Mouse (Mus musculus): ENCODE results near the gene Usp4.

Gene Usp4

GRCm38 (mm10) chr9:108342301-108342831, 5.3 kb upstream of the Usp4 start:
- DNase-seq (ENCODE audit: low read depth), result peak; percentile 84

DNA sequence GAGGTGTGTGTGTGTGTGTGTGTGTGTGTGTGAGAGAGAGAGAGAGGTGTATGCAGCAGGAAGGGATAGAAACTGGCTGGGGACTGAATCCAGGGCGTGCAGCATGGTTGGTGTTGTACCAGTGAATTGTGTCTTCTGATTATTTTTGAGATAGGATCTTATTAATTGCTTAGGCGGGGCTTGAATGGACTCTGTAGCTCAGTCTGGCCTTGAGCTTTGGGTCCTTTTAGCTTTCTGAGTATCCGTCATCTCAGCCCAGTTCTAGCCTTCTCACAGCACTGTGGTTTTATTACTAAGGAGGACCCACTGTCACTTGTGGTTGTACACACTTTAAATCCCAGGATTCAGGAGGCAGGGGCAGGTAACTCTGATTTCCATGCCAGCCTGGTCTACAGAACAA, 4.3 kb upstream of the Usp4 start:
- peak; percentile 34 for DNase-seq (ENCODE audit: low read depth)

- no peak for DNase-seq (ENCODE audit: low read depth)
Measured at GRCm38 (mm10) chr9:108343835-108344234, 3.8 kb upstream of the Usp4 start.

DNA sequence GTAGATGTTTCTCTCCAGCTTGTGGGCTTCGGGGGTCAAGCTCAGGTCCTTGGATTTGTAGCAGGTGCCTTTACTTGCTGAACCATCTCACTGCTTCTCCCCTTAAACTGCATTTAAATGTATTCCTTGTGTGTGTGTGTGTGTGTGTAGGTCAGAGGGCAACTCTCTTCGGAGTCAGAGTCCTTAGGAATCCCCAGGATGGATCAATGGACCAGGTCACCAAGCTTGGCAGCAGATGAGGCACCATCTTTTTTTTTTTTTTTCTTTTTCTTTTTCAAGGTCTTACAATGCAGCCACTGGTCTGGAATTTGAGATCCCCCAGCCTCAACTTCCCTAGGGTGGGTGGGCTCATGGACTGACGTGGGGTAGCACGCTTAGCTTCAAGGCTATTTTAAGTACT, 3.2 kb upstream of the Usp4 start:
- no peak for DNase-seq (ENCODE audit: low read depth)

DNA sequence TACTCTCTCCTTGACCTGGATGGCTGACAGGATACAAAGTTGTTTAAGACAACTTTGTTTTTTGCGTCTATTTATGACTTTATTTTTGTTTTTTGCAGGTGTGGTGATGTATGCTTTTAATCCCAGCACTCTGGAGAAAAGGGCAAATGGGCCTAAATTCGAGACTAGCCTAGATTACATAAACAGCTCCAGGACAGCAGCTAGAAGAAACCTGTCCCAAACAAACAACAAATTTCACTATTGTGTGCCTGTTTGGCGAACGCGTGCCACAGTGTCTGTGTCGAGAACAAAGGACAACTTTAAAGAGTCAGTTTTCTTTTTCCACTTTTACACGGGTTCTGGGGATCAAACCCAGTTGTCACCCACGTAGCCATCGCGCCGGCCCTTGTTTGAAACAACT, 629 bp upstream of the Usp4 start:
- DNase-seq (ENCODE audit: low read depth), result no peak

DNA sequence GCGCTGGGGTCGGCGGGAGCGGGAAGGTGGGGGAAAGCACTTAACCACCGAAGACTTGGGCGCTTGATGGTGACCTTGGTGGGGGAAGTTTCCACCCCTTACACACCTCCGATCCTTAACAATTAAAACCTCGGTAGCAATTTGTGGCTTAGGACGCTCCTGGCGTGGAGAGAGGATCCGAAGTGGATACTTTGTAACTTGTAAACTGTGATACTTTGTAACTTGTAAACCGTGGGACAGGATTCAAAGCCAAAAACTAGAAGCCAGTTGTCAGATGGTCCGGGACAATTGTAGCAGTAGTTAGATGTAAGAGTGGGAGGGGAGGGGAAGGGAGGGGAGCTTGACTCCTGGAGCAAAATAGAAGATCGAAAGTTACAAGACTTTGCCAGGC, 632 bp downstream of the Usp4 start:
- peak; percentile 29 for DNase-seq (ENCODE audit: low read depth)

GRCm38 (mm10) chr9:108349727-108350126, 2.1 kb downstream of the Usp4 start:
- DNase-seq (ENCODE audit: low read depth), result no peak

DNA sequence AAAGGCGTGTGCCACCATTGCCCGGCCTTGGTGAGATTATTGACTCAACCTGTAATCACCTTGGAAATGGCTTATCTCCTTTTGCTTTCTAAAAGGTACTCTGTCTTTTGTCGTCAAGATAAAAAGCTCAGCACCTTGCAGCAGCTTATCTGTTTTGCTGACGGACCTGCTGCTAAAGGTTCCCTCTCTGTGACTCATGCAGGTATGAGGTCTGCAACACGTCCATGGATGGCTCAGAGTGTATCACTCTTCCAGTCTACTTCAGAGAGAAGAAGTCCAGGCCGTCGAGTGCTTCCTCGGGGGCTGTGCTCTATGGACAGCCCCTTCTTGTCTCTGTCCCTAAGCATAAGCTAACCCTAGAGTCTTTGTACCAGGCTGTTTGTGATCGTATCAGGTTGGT, 30.6 kb downstream of the Usp4 start:
- DNase-seq (ENCODE audit: low read depth), result no peak

- no peak for DNase-seq (ENCODE audit: low read depth)
Measured at GRCm38 (mm10) chr9:108378736-108379135, 31.1 kb downstream of the Usp4 start.

GRCm38 (mm10) chr9:108379294-108379693, 31.6 kb downstream of the Usp4 start:
- no peak for DNase-seq (ENCODE audit: low read depth)

DNA sequence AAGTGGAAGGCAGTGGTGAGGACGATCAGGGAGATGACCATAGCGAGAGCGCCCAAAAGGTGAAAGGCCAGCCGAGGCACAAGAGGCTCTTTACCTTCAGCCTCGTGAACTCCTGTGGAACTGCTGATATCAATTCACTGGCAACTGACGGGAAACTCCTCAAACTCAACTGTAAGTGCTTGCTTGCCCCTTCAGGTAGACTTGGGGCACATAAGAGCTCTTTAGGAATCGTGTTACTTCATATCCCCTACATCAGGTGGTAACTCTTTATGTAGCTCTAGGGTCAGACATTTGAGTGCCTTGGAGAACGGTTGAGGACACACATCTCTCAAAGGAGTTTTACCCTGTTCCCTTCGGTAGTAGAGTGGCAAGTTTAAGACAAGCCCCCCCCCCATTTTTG, 33.7 kb downstream of the Usp4 start:
- DNase-seq (ENCODE audit: low read depth), result no peak

DNA sequence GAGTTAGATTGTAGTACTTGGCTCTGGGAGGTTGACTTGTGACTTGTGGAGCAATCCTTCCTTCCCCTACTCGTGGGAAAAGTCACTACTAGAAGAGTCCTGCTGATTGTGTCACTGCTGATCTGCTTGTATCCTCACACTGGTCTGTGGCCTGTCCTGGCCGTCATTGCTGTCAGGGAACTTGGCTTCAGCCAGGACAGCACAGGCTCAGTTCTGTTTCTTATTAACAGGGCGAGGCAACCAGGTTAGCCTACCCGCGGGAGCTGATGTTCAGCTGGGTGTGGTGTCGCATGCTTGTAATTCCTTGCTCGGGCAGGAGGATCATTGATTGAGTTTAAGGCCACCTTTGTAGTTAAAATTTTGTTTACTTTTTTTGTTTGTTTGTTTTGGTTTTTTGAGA, 37.4 kb downstream of the Usp4 start:
- DNase-seq (ENCODE audit: low read depth), result peak; percentile 10

DNA sequence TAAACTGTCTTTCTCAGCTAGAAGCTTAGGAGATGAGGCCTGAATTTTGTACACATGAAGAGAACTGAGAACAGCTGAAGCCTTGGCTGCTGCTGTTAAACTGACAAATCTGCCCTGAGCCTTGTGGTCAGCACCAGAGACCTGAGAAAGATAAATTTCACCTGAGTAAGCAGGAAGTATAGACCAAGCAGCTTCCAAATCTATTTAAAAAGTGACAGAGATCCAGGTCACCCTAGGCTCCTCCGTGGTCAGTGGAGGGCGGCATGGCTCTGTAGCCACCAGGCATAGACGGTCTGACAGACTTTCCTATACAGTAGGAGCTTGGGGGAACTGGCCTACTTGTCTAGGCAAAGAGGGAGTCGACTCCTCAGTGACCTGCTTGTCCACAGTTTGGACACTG, 39.2 kb downstream of the Usp4 start:
- DNase-seq (ENCODE audit: low read depth), result no peak

- no peak for DNase-seq (ENCODE audit: low read depth)
Measured at GRCm38 (mm10) chr9:108388601-108389000, 40.9 kb downstream of the Usp4 start.

- DNase-seq (ENCODE audit: low read depth), result no peak
Measured at GRCm38 (mm10) chr9:108389220-108389619, 41.6 kb downstream of the Usp4 start.

GRCm38 (mm10) chr9:108392676-108393075, 45.0 kb downstream of the Usp4 start, which contains the start of gene 1700102P08Rik:
Gene 1700102P08Rik, plus strand, starts transcription at chr9:108392805.
- no peak for DNase-seq (ENCODE audit: low read depth)

DNA sequence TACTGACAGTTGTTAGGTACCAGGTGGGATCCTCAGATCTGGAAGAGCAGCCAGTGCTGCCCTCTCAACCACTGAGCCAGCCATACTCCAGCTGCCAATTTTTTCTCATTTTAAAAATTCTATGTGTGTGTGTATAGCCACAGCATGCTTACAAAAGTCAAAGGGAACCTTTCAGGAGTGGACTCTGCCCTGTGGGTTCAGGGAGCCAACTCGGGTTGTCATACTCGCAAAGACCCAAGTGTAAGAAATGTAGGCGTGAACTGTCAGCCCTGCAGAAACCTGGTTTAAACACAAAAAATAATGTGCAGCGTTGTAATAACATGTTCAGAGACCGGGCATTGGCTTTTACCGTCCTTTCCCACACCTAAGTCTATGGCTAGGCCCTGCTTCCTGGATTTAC, 46.5 kb downstream of the Usp4 start:
- no peak for DNase-seq (ENCODE audit: low read depth)

GRCm38 (mm10) chr9:108395427-108395826, 47.8 kb downstream of the Usp4 start:
- no peak for DNase-seq (ENCODE audit: low read depth)

DNA sequence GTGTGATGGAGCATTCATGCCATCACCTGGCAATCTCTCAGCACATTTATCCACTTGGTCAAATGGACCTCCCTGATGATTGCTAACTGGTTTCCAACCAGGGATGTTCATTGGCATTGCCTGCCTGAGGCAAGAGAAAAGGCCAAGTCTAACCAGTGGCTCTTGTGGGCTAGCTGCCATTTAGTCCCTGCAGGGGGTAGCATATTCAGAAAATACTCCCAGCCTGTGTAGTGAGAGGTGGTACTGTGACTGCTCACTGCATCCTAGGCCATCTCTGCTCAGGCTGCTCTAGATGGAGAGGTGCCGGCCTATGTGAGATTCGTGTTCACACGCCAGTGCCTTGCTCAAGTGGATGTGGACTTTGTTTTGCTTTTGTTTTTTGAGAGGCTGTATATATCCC, 50.7 kb downstream of the Usp4 start:
- DNase-seq (ENCODE audit: low read depth), result no peak

DNA sequence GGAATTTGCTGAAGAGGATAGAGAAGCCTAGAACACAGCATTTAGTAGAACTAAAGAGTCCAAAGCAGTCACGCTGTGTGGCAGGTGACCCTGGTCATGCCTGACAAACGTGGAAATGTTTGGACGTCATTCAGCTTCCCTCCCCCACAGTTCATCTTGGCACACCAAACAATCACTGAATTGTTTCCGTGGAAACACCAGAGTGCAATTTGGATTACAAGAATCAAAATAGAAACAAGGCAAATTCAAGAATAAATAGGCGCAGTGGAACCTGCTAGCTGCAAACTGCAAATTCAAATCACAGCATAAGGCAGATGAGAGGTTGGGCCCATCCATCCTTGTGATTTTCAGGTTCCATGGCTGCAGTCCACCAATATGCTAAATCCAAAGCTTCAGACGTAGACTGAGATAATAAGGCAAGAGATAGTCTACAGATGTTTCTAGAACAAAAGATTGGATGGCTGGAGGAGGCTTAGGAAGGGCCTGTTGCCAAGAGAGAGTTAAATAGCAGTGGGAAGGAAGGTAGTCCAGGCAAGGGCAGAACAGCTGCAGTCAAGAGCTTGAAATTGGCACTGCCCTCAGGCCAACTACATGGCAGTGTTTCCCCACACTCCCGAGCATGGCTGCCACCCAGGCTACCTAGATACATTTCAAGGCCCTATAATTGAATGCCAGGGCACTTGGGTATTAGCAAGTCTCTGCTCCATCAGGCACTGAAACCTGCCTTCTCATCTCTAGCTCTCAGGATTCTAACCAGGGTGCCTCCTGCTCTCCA, 53.7 kb downstream of the Usp4 start:
- no peak for DNase-seq (ENCODE audit: low read depth)

GRCm38 (mm10) chr9:108403081-108403480, 55.4 kb downstream of the Usp4 start:
- no peak for DNase-seq (ENCODE audit: low read depth)

DNA sequence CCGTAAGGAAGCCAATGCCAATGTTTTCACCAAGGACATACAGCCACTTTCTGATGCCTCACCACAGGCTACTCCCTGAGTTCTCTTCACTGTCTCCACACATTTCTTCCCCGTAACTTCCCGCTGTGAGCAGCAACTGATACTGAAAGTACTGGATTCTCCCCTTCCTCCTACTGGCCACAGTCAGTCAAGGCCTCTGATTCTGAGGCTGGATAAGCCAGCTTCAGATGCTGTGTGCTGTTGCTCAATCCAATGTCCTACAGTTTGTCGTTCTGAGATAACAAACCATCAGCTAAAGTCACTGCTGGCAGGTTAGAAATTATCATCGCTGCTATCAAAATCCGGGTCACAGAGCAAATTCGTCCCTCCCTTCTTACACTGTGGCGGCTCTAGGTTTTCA, 56.8 kb downstream of the Usp4 start:
- peak; percentile 83 for DNase-seq (ENCODE audit: low read depth)

DNA sequence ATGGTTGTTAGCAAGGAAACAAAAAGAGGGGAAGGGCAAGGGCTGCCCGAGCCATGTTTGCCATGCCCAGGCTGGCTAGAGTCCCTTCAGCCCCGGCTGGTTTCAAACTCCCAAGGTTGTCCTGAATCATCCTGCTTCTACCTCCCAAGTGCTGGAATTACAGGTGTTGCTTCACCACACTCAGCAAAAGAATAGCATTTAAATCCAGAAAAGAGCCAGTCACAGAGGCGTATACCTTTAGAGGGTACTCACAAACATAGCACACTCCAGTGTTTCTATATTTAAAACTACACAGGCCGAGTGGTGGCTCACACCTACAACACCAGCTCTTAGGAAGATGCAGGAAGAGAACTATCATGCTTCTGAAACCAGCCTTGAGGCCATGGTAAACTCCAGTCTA, 61.9 kb downstream of the Usp4 start:
- no peak for DNase-seq (ENCODE audit: low read depth)

GRCm38 (mm10) chr9:108411381-108411942, 63.8 kb downstream of the Usp4 start:
- DNase-seq (ENCODE audit: low read depth), result peak; percentile 16

All from 416B (cell line).